Mouse (Mus musculus): Measurements from ENCODE around the gene Dcp1a. TPM values are rescaled to one million over a fixed set of nuclear protein-coding genes. Genes with fewer than 3 reads are reported as not detected.

Dcp1a gene
- polyA plus RNA-seq, 1 experiment, result 28.9 TPM

- TF ChIP-seq CTCF (IDR thresholded peaks at IDR 0.05; ENCODE audit: control insufficient read depth, insufficient read depth, insufficient replicate concordance, low read depth, low read length) (no peak), POLR2A (IDR thresholded peaks at IDR 0.05; ENCODE audit: control insufficient read depth, low read depth, low read length) (no peak)
- peaks cover 3% of the 10 kb centered on the region; the same call in 1 of the 2 replicates for H3K4me1 ChIP-seq (ENCODE audit: control insufficient read depth, insufficient read depth, low read length)
- H3K27ac ChIP-seq (ENCODE audit: control insufficient read depth, insufficient read depth, low read depth, low read length), result no peak overlapping the region
- no peak overlapping the region for H3K4me3 ChIP-seq (ENCODE audit: control insufficient read depth, low read depth, low read length)
- H3K36me3 ChIP-seq (ENCODE audit: control insufficient read depth, insufficient read depth, low read length), result no peaks in the 10 kb centered on the region
- H3K27me3 ChIP-seq (ENCODE audit: control insufficient read depth, insufficient read depth, low read length), result no peaks in the 10 kb centered on the region
These were observed 91.0 kb downstream of the Dcp1a start for GRCm38 (mm10) chr14:30570303-30570702.

GRCm38 (mm10) chr14:30572253-30572652 is 92.9 kb downstream of the Dcp1a start:
- no peak for TF ChIP-seq POLR2A (IDR thresholded peaks at IDR 0.05; ENCODE audit: control insufficient read depth, low read depth, low read length)
- TF ChIP-seq CTCF (IDR thresholded peaks at IDR 0.05; ENCODE audit: control insufficient read depth, insufficient read depth, insufficient replicate concordance, low read depth, low read length), result no peak
- Histone ChIP-seq H3K27ac (ENCODE audit: control insufficient read depth, insufficient read depth, low read depth, low read length) (no peak overlapping the region), H3K4me3 (ENCODE audit: control insufficient read depth, low read depth, low read length) (no peak overlapping the region), H3K4me1 (ENCODE audit: control insufficient read depth, insufficient read depth, low read length) (peaks cover 5% of the 10 kb centered on the region), H3K36me3 (ENCODE audit: control insufficient read depth, insufficient read depth, low read length) (no peaks in the 10 kb centered on the region), H3K27me3 (ENCODE audit: control insufficient read depth, insufficient read depth, low read length) (no peaks in the 10 kb centered on the region)

GRCm38 (mm10) chr14:30573235-30573634 is 93.9 kb downstream of the Dcp1a start:
- Histone ChIP-seq H3K27ac (ENCODE audit: control insufficient read depth, insufficient read depth, low read depth, low read length) (no peak overlapping the region), H3K36me3 (ENCODE audit: control insufficient read depth, insufficient read depth, low read length) (no peaks in the 10 kb centered on the region), H3K4me3 (ENCODE audit: control insufficient read depth, low read depth, low read length) (no peak overlapping the region), H3K27me3 (ENCODE audit: control insufficient read depth, insufficient read depth, low read length) (no peaks in the 10 kb centered on the region), H3K4me1 (ENCODE audit: control insufficient read depth, insufficient read depth, low read length) (peaks cover 5% of the 10 kb centered on the region)
- no peak for TF ChIP-seq CTCF (IDR thresholded peaks at IDR 0.05; ENCODE audit: control insufficient read depth, insufficient read depth, insufficient replicate concordance, low read depth, low read length)
- no peak for TF ChIP-seq POLR2A (IDR thresholded peaks at IDR 0.05; ENCODE audit: control insufficient read depth, low read depth, low read length)

GRCm38 (mm10) chr14:30573983-30574584 is 94.7 kb downstream of the Dcp1a start:
- H3K4me1 ChIP-seq (ENCODE audit: control insufficient read depth, insufficient read depth, low read length), result peaks cover 5% of the 10 kb centered on the region

GRCm38 (mm10) chr14:30575791-30576190 is 96.5 kb downstream of the Dcp1a start:
- Histone ChIP-seq H3K27ac (ENCODE audit: control insufficient read depth, insufficient read depth, low read depth, low read length) (no peak overlapping the region), H3K27me3 (ENCODE audit: control insufficient read depth, insufficient read depth, low read length) (no peaks in the 10 kb centered on the region), H3K4me1 (ENCODE audit: control insufficient read depth, insufficient read depth, low read length) (peaks cover 5% of the 10 kb centered on the region), H3K36me3 (ENCODE audit: control insufficient read depth, insufficient read depth, low read length) (no peaks in the 10 kb centered on the region), H3K4me3 (ENCODE audit: control insufficient read depth, low read depth, low read length) (no peak overlapping the region)
- TF ChIP-seq POLR2A (IDR thresholded peaks at IDR 0.05; ENCODE audit: control insufficient read depth, low read depth, low read length), result no peak
- no peak for TF ChIP-seq CTCF (IDR thresholded peaks at IDR 0.05; ENCODE audit: control insufficient read depth, insufficient read depth, insufficient replicate concordance, low read depth, low read length)

More at GRCm38 (mm10) chr14:30573983-30574584, 94.7 kb downstream of the Dcp1a start:
- Histone ChIP-seq H3K27me3 (ENCODE audit: control insufficient read depth, insufficient read depth, low read length) (no peaks in the 10 kb centered on the region), H3K36me3 (ENCODE audit: control insufficient read depth, insufficient read depth, low read length) (no peaks in the 10 kb centered on the region), H3K4me3 (ENCODE audit: control insufficient read depth, low read depth, low read length) (no peak overlapping the region), H3K27ac (ENCODE audit: control insufficient read depth, insufficient read depth, low read depth, low read length) (no peak overlapping the region)
- no peak for TF ChIP-seq POLR2A (IDR thresholded peaks at IDR 0.05; ENCODE audit: control insufficient read depth, low read depth, low read length)
- TF ChIP-seq CTCF (IDR thresholded peaks at IDR 0.05; ENCODE audit: control insufficient read depth, insufficient read depth, insufficient replicate concordance, low read depth, low read length), result peak; percentile 14; the same call in 1 of the 2 replicates

- peaks cover 5% of the 10 kb centered on the region for H3K4me1 ChIP-seq (ENCODE audit: control insufficient read depth, insufficient read depth, low read length)
- H3K4me3 ChIP-seq (ENCODE audit: control insufficient read depth, low read depth, low read length), result no peak overlapping the region
- TF ChIP-seq CTCF (IDR thresholded peaks at IDR 0.05; ENCODE audit: control insufficient read depth, insufficient read depth, insufficient replicate concordance, low read depth, low read length) (no peak), POLR2A (IDR thresholded peaks at IDR 0.05; ENCODE audit: control insufficient read depth, low read depth, low read length) (no peak)
- no peaks in the 10 kb centered on the region for H3K36me3 ChIP-seq (ENCODE audit: control insufficient read depth, insufficient read depth, low read length)
- no peaks in the 10 kb centered on the region for H3K27me3 ChIP-seq (ENCODE audit: control insufficient read depth, insufficient read depth, low read length)
- H3K27ac ChIP-seq (ENCODE audit: control insufficient read depth, insufficient read depth, low read depth, low read length), result no peak overlapping the region
These were observed 96.9 kb downstream of the Dcp1a start for GRCm38 (mm10) chr14:30576260-30576659.

Other genes starting within 250 kb of the Dcp1a start
- 8.9 and 11.0 TPM in 2 replicates for gene Cacna1d, start 11.9 kb downstream of the Dcp1a start, polyA plus RNA-seq (2012; rRNA removed)
- 12.4 and 15.4 TPM in 2 replicates for gene Tkt, start 68.8 kb downstream of the Dcp1a start, polyA plus RNA-seq (2012; rRNA removed)
- 240 and 255 TPM in 2 replicates for gene Prkcd, start 146.7 kb downstream of the Dcp1a start, polyA plus RNA-seq (2012; rRNA removed)
- 6.3 and 8.1 TPM in 2 replicates for gene Rft1, start 174.8 kb downstream of the Dcp1a start, polyA plus RNA-seq (2012; rRNA removed)
- gene Sfmbt1, start 235.3 kb downstream of the Dcp1a start, polyA plus RNA-seq (2012; rRNA removed), result 21.5 and 25.6 TPM in 2 replicates